Mouse (Mus musculus): ENCODE measurements around the gene Phospho1. TPM values are rescaled to one million over a fixed set of nuclear protein-coding genes. Genes with fewer than 3 reads are reported as not detected.
"Not testable (repeated sequence)": the region's sequence is repeated elsewhere in the genome, so short reads cannot be mapped to it uniquely, and the experiment has no call there.

Phospho1 gene
- polyA plus RNA-seq, 1 experiment from 2014 or later, result 8.3 TPM

GRCm38 (mm10) chr11:95869918-95870470 lies 45.7 kb downstream of the Phospho1 start:
- no peak overlapping the region for H3K4me2 ChIP-seq (replicated peaks)
- no peaks in the 10 kb centered on the region for H3K27me3 ChIP-seq
- H3K9ac ChIP-seq, result no peak overlapping the region
- no peaks in the 10 kb centered on the region for H3K4me1 ChIP-seq
- H3K9me3 ChIP-seq (replicated peaks), result no peaks in the 10 kb centered on the region
- no peak overlapping the region for H3K4me3 ChIP-seq (replicated peaks)
- 57% methylated on average over 6 of the region's 6 CpGs for WGBS
- no peak overlapping the region for H3K27ac ChIP-seq (replicated peaks)
- no peaks in the 10 kb centered on the region for H3K36me3 ChIP-seq
- ATAC-seq (ENCODE audit: insufficient number of reproducible peaks, low FRiP score, low TSS enrichment, low read depth), result no peak

GRCm38 (mm10) chr11:95875804-95876203 lies 51.5 kb downstream of the Phospho1 start:
- Histone ChIP-seq H3K27ac (replicated peaks) (no peak overlapping the region), H3K4me3 (replicated peaks) (no peak overlapping the region), H3K9ac (no peak overlapping the region), H3K27me3 (no peaks in the 10 kb centered on the region), H3K9me3 (replicated peaks) (no peaks in the 10 kb centered on the region), H3K4me1 (no peaks in the 10 kb centered on the region), H3K36me3 (no peaks in the 10 kb centered on the region), H3K4me2 (replicated peaks) (no peak overlapping the region)
- ATAC-seq (ENCODE audit: insufficient number of reproducible peaks, low FRiP score, low TSS enrichment, low read depth), result no peak
- 21% methylated on average over 9 of the region's 9 CpGs for WGBS

GRCm38 (mm10) chr11:95876296-95876695 lies 52.0 kb downstream of the Phospho1 start:
- WGBS, result 20% methylated on average over 7 of the region's 7 CpGs
- H3K4me3 ChIP-seq (replicated peaks), result no peak overlapping the region
- no peak for ATAC-seq (ENCODE audit: insufficient number of reproducible peaks, low FRiP score, low TSS enrichment, low read depth)
- H3K36me3 ChIP-seq, result no peaks in the 10 kb centered on the region
- no peak overlapping the region for H3K27ac ChIP-seq (replicated peaks)
- no peaks in the 10 kb centered on the region for H3K9me3 ChIP-seq (replicated peaks)
- 0 out of 2 replicates have a peak, but pooled peaks cover under 1% of the 10 kb centered on the region for H3K27me3 ChIP-seq
- H3K9ac ChIP-seq, result no peak overlapping the region
- H3K4me2 ChIP-seq (replicated peaks), result no peak overlapping the region
- H3K4me1 ChIP-seq, result no peaks in the 10 kb centered on the region

GRCm38 (mm10) chr11:95879861-95880260 lies 55.6 kb downstream of the Phospho1 start:
- H3K4me2 ChIP-seq (replicated peaks); H3K9me3 ChIP-seq (replicated peaks); H3K4me1 ChIP-seq; H3K27me3 ChIP-seq; H3K9ac ChIP-seq; H3K27ac ChIP-seq (replicated peaks); H3K36me3 ChIP-seq; ATAC-seq (ENCODE audit: insufficient number of reproducible peaks, low FRiP score, low TSS enrichment, low read depth); H3K4me3 ChIP-seq (replicated peaks): not testable (repeated sequence)
- 79% methylated on average over 2 of the region's 2 CpGs for WGBS

Other genes with a start within 250 kb of the Phospho1 start
- 48.1 and 48.8 TPM in 2 replicates for gene Ngfr, start 236.8 kb upstream of the Phospho1 start, polyA plus RNA-seq (2015; fragmentation: Nextera tagmentation; extraction: Ambion mirVana)
- 162 and 186 TPM in 2 replicates for gene Phb, start 157.5 kb upstream of the Phospho1 start, polyA plus RNA-seq (2015; fragmentation: Nextera tagmentation; extraction: Ambion mirVana)
- 25.6 and 26.7 TPM in 2 replicates for gene Zfp652, start 111.8 kb upstream of the Phospho1 start, polyA plus RNA-seq (2015; fragmentation: Nextera tagmentation; extraction: Ambion mirVana)
- 1.2 and 1.6 TPM in 2 replicates for gene B130006D01Rik, start 100.9 kb upstream of the Phospho1 start, polyA plus RNA-seq (2015; fragmentation: Nextera tagmentation; extraction: Ambion mirVana)
- gene Gngt2, start 12.7 kb downstream of the Phospho1 start, polyA plus RNA-seq (2015; fragmentation: Nextera tagmentation; extraction: Ambion mirVana), result 16.8 and 20.8 TPM in 2 replicates
- gene Abi3, start 18.0 kb downstream of the Phospho1 start, polyA plus RNA-seq (2015; fragmentation: Nextera tagmentation; extraction: Ambion mirVana), result 8.6 and 9.0 TPM in 2 replicates
- 0.09 and 0.12 TPM in 2 replicates for gene B4galnt2, start 90.4 kb downstream of the Phospho1 start, polyA plus RNA-seq (2015; fragmentation: Nextera tagmentation; extraction: Ambion mirVana)
- gene Igf2bp1, start 181.4 kb downstream of the Phospho1 start, polyA plus RNA-seq (2015; fragmentation: Nextera tagmentation; extraction: Ambion mirVana), result 33.0 and 38.6 TPM in 2 replicates
- gene Gip, start 200.0 kb downstream of the Phospho1 start, polyA plus RNA-seq (2015; fragmentation: Nextera tagmentation; extraction: Ambion mirVana), result not detected in 2 replicates
- 100 and 103 TPM in 2 replicates for gene Snf8, start 210.4 kb downstream of the Phospho1 start, polyA plus RNA-seq (2015; fragmentation: Nextera tagmentation; extraction: Ambion mirVana)
- 46.3 and 47.1 TPM in 2 replicates for gene Ube2z, start 240.9 kb downstream of the Phospho1 start, polyA plus RNA-seq (2015; fragmentation: Nextera tagmentation; extraction: Ambion mirVana)

Measured in embryonic facial prominence, embryonic 15.5 days (tissue).